Mouse (Mus musculus) forebrain, embryonic 16.5 days (tissue): ENCODE measurements at regions not wholly inside any gene's neighbourhood (a gene's known extent, or its start where the extent isn't known, plus 50 kb on each side); places are given as distances from the start of the nearest gene placed in this dataset.

Source experiments
- ATAC-seq: fragments of 200-750 bp; cut with Nextera tagmentation; 2 replicates; pipeline ENCODE4 v1.8.0; 2017; ENCODE audit warnings: mild to moderate bottlenecking, moderate library complexity
- H3K27ac ChIP-seq: fragments of 300-500 bp; sonication (generic); 2 replicates; pipeline ENCODE4 v1.5.1; 2014; ENCODE audit warnings: low read length, control low read depth
- H3K27me3 ChIP-seq: fragments of 300-500 bp; sonication (generic); replicated peaks from 2 replicates; pipeline ENCODE4 v1.6.1; 2014; ENCODE audit warnings: low read length; ENCODE audit not compliant: control insufficient read depth, insufficient read depth
- H3K36me3 ChIP-seq: fragments of 300-500 bp; sonication (generic); 2 replicates; pipeline ENCODE4 v1.6.1; 2014; ENCODE audit not compliant: control insufficient read depth, insufficient read depth
- H3K4me1 ChIP-seq: fragments of 300-500 bp; sonication (generic); replicated peaks from 2 replicates; pipeline ENCODE4 v1.6.1; 2014; ENCODE audit warnings: low read length; ENCODE audit not compliant: control insufficient read depth, insufficient read depth
- H3K4me2 ChIP-seq: fragments of 300-500 bp; sonication (generic); 2 replicates; pipeline ENCODE4 v1.6.1; 2014; ENCODE audit warnings: mild to moderate bottlenecking, low read length, control low read depth
- H3K4me3 ChIP-seq: fragments of 300-500 bp; sonication (generic); replicated peaks from 2 replicates; pipeline ENCODE4 v1.5.1; 2014; ENCODE audit warnings: mild to moderate bottlenecking, low read length, control low read depth
- H3K9ac ChIP-seq: fragments of 300-500 bp; sonication (generic); replicated peaks from 2 replicates; pipeline ENCODE4 v1.6.1; 2014; ENCODE audit warnings: low read depth, low read length, control low read depth
- H3K9me3 ChIP-seq: fragments of 300-500 bp; sonication (generic); 2 replicates; pipeline ENCODE4 v1.6.1; 2016; ENCODE audit warnings: low read length; ENCODE audit not compliant: control insufficient read depth
- WGBS: fragments of 180-500 bp; shearing (Covaris S2); extraction: QIAGEN DNeasy Blood & Tissue Kit; methylation state at CpG from one replicate; pipeline ENCODE4 v1.1.7; 2014; 5-methylcytosine and 5-hydroxymethylcytosine counted together

GRCm38 (mm10) chr16:24200200-24200599, 193.1 kb upstream of the Lpp start:
- WGBS = 96% methylated on average over 5 of the region's 5 CpGs
- no peak overlapping the region for H3K27ac ChIP-seq
- no peaks in the 10 kb centered on the region for H3K27me3 ChIP-seq
- H3K36me3 ChIP-seq = no peaks in the 10 kb centered on the region
- no peaks in the 10 kb centered on the region for H3K4me1 ChIP-seq
- no peak overlapping the region for H3K4me2 ChIP-seq
- H3K9ac ChIP-seq = no peak overlapping the region
- no peak overlapping the region for H3K4me3 ChIP-seq
- ATAC-seq = no peak
- no peaks in the 10 kb centered on the region for H3K9me3 ChIP-seq

GRCm38 (mm10) chr16:24199408-24200167, 193.7 kb upstream of the Lpp start:
- no peak overlapping the region for H3K27ac ChIP-seq
- H3K4me3 ChIP-seq = no peak overlapping the region
- H3K9ac ChIP-seq = no peak overlapping the region
- WGBS = 92% methylated on average over 18 of the region's 18 CpGs
- no peak overlapping the region for H3K4me2 ChIP-seq
- ATAC-seq = no peak
- no peaks in the 10 kb centered on the region for H3K9me3 ChIP-seq
- no peaks in the 10 kb centered on the region for H3K27me3 ChIP-seq
- no peaks in the 10 kb centered on the region for H3K36me3 ChIP-seq
- H3K4me1 ChIP-seq = no peaks in the 10 kb centered on the region

DNA sequence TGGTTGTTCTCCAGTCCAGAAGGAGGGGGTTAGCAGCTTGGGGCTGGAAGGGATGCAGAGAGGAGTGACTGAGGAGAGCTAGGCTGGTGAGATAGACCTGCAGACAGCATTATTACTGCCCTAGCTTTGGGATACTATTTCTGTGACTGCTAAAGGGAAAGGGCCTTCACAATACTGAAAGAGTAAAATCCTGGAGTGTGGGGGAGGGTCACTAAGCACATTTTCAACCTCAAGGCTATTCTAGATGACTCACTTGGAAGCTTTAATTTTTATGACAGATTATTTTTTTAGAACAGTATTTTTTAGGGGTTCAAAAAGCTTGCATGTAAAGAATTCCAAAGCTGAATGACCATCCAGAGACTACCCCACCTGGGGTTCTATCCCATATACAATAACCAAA, 195.0 kb upstream of the Lpp start:
- no peak for ATAC-seq
- Histone ChIP-seq H3K9ac (no peak overlapping the region), H3K36me3 (no peaks in the 10 kb centered on the region), H3K27me3 (no peaks in the 10 kb centered on the region), H3K9me3 (no peaks in the 10 kb centered on the region), H3K4me3 (no peak overlapping the region), H3K27ac (no peak overlapping the region), H3K4me2 (no peak overlapping the region), H3K4me1 (no peaks in the 10 kb centered on the region; the same call in 1 of the 2 replicates)

DNA sequence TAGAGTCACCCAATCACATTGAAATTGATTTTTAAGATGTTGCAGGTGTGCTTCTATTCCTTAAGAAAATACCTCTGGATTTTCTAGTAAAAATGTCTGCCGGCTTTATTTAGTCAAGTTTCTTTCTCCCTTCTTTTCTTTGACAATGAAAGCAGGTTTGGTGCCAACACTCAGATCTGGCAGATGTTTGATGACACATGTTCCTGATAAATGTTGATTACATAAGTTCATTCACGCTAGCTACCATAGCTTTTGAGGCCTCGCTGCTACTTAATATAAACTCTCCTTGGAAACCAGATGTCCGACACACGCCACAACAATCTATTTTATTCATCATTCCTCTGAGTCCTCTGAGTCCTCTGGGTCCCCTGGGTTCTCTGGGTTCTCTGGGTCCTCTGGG, 195.7 kb upstream of the Lpp start:
- H3K9me3 ChIP-seq = no peaks in the 10 kb centered on the region
- H3K9ac ChIP-seq = no peak overlapping the region
- 87% methylated on average over 5 of the region's 5 CpGs for WGBS
- no peak overlapping the region for H3K4me2 ChIP-seq
- ATAC-seq = no peak
- H3K27ac ChIP-seq = no peak overlapping the region
- no peaks in the 10 kb centered on the region for H3K27me3 ChIP-seq
- H3K4me1 ChIP-seq = peaks cover 4% of the 10 kb centered on the region; the same call in 1 of the 2 replicates
- no peak overlapping the region for H3K4me3 ChIP-seq
- H3K36me3 ChIP-seq = no peaks in the 10 kb centered on the region

DNA sequence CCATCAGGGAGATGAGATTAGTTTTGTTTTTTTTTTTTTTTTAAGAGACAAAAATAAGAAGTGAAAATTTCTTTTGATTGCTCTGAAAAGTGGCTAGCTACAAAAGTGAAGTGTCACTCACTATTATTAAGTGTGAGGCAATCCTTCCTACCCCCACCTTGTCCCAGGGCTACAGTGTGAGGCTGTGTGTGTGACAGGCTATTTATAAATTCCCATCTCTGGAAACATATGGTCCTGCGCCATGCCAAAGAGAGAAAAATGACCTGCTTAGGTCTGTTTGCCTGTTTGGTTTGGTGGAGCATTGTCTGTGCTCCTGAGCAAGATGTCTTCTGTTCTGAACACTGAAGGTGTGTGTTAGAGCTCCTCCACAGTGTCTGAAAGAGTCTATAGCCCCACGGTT, 199.4 kb upstream of the Lpp start:
- Histone ChIP-seq H3K27me3 (no peaks in the 10 kb centered on the region), H3K4me3 (no peak overlapping the region), H3K9ac (no peak overlapping the region), H3K4me2 (no peak overlapping the region), H3K9me3 (no peaks in the 10 kb centered on the region), H3K4me1 (peaks cover 4% of the 10 kb centered on the region; the same call in 1 of the 2 replicates), H3K36me3 (no peaks in the 10 kb centered on the region), H3K27ac (no peak overlapping the region)
- 79% methylated on average over 2 of the region's 2 CpGs for WGBS
- ATAC-seq = no peak

DNA sequence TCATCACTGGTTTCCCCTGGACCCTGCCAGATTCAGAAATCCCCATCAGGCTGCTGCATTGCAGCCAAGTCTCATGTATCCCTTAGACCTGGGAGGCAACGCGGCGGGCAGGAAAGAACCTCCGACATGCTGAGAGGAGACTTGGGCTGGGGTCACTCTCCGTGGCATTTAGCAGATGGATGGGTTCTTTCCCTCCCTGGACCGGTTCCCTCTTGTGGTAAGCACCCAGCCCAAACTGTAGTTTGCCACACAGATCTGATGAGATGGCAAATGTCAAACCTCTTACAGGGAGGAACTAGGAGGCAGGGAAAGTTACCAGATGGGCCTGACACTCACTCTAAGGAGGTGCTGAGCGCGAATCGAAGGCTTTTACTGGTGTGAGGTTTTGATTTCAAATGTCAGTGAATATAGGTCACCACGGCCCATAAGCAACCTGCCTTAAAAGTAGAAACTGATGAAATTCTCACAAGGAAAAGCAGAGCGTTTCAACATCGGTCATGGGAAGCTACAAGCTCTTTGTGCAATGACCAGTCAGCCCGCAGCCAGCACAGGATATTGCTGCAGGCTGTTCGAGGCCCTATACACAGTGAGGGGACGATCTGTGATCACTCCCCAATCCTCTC, 199.9 kb upstream of the Lpp start:
- ATAC-seq = 0 out of 2 replicates have a peak, but pooled peaks have one; percentile 26
- Histone ChIP-seq H3K27ac (no peak overlapping the region), H3K4me2 (no peak overlapping the region), H3K4me1 (peaks cover 4% of the 10 kb centered on the region; the same call in 1 of the 2 replicates), H3K36me3 (no peaks in the 10 kb centered on the region), H3K4me3 (no peak overlapping the region), H3K9ac (no peak overlapping the region), H3K27me3 (no peaks in the 10 kb centered on the region), H3K9me3 (no peaks in the 10 kb centered on the region)
- WGBS = 73% methylated on average over 15 of the region's 15 CpGs

- Histone ChIP-seq H3K36me3 (no peaks in the 10 kb centered on the region), H3K9me3 (no peaks in the 10 kb centered on the region), H3K4me3 (no peak overlapping the region), H3K9ac (no peak overlapping the region), H3K4me2 (no peak overlapping the region), H3K27ac (no peak overlapping the region), H3K4me1 (peaks cover 4% of the 10 kb centered on the region; the same call in 1 of the 2 replicates), H3K27me3 (no peaks in the 10 kb centered on the region)
- 85% methylated on average over 1 of the region's 1 CpGs for WGBS
- no peak for ATAC-seq
Observed at GRCm38 (mm10) chr16:24192013-24192412, 201.3 kb upstream of the Lpp start.

- 78% methylated on average over 6 of the region's 6 CpGs for WGBS
- no peak overlapping the region for H3K4me2 ChIP-seq
- no peaks in the 10 kb centered on the region for H3K27me3 ChIP-seq
- no peak overlapping the region for H3K4me3 ChIP-seq
- no peaks in the 10 kb centered on the region for H3K36me3 ChIP-seq
- ATAC-seq = no peak
- H3K9ac ChIP-seq = no peak overlapping the region
- no peaks in the 10 kb centered on the region for H3K4me1 ChIP-seq
- H3K27ac ChIP-seq = no peak overlapping the region
- no peaks in the 10 kb centered on the region for H3K9me3 ChIP-seq
Observed at GRCm38 (mm10) chr16:24187131-24187530, 198.5 kb upstream of the Bcl6 start.

DNA sequence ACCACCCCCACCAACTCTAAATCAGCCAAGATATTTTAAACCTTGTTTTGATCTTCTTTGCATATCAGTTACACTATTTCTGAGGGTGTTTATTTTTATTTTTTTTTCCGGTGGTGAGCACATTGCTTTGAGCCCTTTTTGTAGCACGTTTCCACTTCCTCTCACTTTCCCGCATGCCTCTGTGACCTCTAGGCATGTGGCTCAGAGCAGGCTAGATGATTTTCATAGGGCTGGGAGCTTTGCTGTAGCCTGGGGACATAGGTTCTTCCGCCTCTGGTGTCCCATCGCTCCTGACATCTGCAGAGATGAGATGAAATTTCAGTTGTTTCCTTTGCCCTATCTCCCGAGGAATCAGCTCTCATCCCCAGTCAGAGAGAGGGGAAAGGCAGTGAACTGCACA, 197.3 kb upstream of the Bcl6 start:
- Histone ChIP-seq H3K9me3 (no peaks in the 10 kb centered on the region), H3K4me3 (no peak overlapping the region), H3K4me2 (no peak overlapping the region), H3K27me3 (no peaks in the 10 kb centered on the region), H3K9ac (no peak overlapping the region), H3K4me1 (no peaks in the 10 kb centered on the region), H3K36me3 (no peaks in the 10 kb centered on the region), H3K27ac (no peak overlapping the region)
- no peak for ATAC-seq
- 81% methylated on average over 6 of the region's 6 CpGs for WGBS
